Mouse (Mus musculus): ENCODE results near the gene Gm48551.

The Gm48551 gene

GRCm38 (mm10) chr10:81404720-81405119 is 20.5 kb downstream of the Gm48551 start:
- no peak for DNase-seq (ENCODE audit: low spot score)

DNA sequence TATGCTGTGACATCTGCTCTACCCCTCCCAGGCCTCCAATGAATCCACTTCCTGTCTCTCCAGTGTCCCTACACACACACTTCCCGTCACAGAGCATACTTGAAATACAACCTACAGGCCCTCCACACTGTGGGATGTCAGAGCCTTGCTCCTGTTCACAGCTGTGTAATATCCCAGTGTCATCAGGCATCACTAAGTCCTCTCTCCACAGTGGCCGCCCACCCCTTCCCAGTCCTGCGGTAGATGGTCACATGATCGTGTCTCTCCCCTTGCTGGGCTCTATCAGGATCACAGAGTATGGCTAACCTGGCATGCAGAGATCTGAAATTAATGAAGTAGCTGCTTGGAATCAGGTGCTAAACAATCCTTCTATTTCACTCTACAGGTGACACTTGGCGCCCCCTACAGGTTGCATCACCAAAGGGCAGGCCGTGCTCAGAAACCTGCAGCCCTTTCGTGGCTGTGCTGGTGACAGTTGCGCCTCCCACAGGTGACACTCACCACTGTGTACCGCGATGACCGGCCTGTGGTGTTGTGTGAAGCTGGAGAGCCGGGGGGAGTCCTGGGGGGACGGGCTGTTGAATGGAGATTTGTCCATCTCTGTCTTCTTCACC is 21.4 kb downstream of the Gm48551 start:
- no peak for DNase-seq (ENCODE audit: low spot score)

GRCm38 (mm10) chr10:81406504-81407440 is 22.5 kb downstream of the Gm48551 start:
- DNase-seq (ENCODE audit: low spot score): no peak

GRCm38 (mm10) chr10:81407539-81408423 is 23.5 kb downstream of the Gm48551 start:
- DNase-seq (ENCODE audit: low spot score): peak; percentile 80

DNA sequence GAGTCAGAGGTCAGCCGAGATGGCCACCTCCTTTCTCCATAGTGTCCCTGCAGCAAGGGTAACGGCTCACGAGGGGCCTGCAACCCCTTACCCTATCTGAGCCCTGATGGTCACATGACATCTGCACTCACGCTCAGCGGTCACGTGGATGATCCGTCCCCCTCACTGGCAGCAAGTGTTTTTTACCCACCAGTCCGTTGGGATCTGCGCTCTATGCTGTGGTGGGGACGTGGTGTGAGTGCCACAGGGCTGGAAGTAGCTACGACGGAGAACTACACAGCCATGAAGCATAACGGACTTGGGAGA is 24.1 kb downstream of the Gm48551 start:
- no peak for DNase-seq (ENCODE audit: low spot score)

- DNase-seq (ENCODE audit: low spot score): no peak
Observed at GRCm38 (mm10) chr10:81408871-81409291, 24.6 kb downstream of the Gm48551 start.

DNA sequence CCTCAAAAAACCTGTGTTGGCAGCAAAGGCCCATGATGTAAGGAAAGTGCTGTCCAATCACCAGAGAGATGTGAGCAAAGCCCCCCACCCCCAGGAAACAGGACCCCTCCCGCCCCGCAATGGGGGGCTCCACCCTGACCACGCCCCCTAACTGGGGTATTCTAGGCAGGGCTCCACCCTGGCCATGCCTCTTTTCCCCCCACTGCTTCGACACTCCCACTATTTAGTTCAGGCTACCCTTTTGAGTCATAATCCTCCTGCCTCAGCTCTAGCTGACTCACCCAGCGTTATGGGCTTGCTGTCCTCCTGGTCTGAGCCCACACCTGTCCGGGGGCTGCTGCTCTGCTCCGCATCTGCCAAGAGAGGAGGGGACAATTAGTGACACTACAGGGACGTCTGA is 25.1 kb downstream of the Gm48551 start:
- no peak for DNase-seq (ENCODE audit: low spot score)

GRCm38 (mm10) chr10:81410350-81410749 is 26.1 kb downstream of the Gm48551 start:
- no peak for DNase-seq (ENCODE audit: low spot score)

- DNase-seq (ENCODE audit: low spot score): no peak
Observed at GRCm38 (mm10) chr10:81410981-81411380, 26.7 kb downstream of the Gm48551 start.

DNA sequence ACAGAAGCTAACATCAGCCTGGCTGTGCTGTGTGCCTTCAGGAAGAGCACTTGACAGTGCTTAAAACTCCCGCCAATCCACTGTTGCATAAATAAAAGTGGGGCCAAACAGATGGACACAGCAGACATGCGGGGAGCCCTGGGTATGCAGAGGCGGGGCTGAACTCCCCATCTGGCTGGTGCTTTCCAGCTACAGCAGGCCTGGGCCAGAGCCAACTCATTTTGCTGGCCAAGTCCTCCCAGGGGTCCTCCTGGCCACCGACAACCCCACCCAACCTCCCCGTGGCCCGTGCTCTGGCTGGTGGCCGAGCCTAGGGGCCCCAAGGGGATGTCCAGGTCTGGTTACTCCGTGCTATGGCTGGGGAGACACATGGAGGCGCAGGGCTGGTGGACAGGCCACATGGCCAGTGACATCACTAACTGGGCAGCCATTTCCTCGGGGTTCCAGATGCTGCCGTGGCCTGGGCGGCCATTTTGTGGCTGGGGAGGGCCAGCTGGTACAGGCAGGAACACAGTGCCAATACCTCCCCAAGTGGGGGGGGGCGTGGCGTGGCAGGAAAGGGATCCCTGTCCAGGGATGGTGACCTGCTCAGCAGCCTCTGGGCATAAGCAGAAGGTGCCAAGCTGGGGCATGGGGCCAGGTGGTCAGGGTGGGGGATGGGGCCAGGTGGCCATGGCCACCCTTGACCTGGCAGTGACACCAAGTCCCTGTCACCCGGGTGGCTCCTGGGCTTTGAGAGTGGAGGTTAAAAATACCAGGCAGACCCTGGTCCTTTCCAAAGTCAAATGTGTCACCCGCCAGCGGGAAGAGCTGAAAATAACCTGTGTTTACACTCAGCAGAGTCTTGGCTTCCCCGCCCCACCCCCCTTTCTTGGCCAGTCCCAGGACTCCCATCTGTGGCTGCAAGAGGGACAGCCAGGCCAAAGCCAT is 27.5 kb downstream of the Gm48551 start:
- DNase-seq (ENCODE audit: low spot score): peak; percentile 65

- DNase-seq (ENCODE audit: low spot score): no peak
Observed at GRCm38 (mm10) chr10:81412586-81413309, 28.5 kb downstream of the Gm48551 start.

- peak; percentile 75 for DNase-seq (ENCODE audit: low spot score)
Observed at GRCm38 (mm10) chr10:81413310-81414261, 29.3 kb downstream of the Gm48551 start.

GRCm38 (mm10) chr10:81414682-81415081 is 30.4 kb downstream of the Gm48551 start:
- DNase-seq (ENCODE audit: low spot score): no peak

GRCm38 (mm10) chr10:81415146-81415545 is 30.9 kb downstream of the Gm48551 start:
- no peak for DNase-seq (ENCODE audit: low spot score)

GRCm38 (mm10) chr10:81415549-81416310 is 31.5 kb downstream of the Gm48551 start:
- no peak for DNase-seq (ENCODE audit: low spot score)

GRCm38 (mm10) chr10:81416581-81417226 is 32.4 kb downstream of the Gm48551 start:
- peak; percentile 77 for DNase-seq (ENCODE audit: low spot score)

- DNase-seq (ENCODE audit: low spot score): no peak
Observed at GRCm38 (mm10) chr10:81417227-81418215, 33.3 kb downstream of the Gm48551 start.

All from ovary, adult 18-20 months (tissue).